Mouse (Mus musculus) heart, embryonic 16.5 days (tissue): ENCODE measurements around the gene Dock9. TPM values are rescaled to one million over a fixed set of nuclear protein-coding genes. Genes with fewer than 3 reads are reported as not detected.
"Not testable (repeated sequence)": the region's sequence is repeated elsewhere in the genome, so short reads cannot be mapped to it uniquely, and the experiment has no call there.

Source experiments
- ATAC-seq: fragments of 200-750 bp; cut with Nextera tagmentation; replicated peaks from 2 replicates; pipeline ENCODE4 v1.8.0; 2017; ENCODE audit warnings: moderate number of reproducible peaks; ENCODE audit not compliant: insufficient read depth, low FRiP score; ENCODE audit errors: extremely low read depth
- H3K27ac ChIP-seq: fragments of 300-500 bp; sonication (generic); 2 replicates; pipeline ENCODE4 v1.5.1; 2014; ENCODE audit warnings: mild to moderate bottlenecking, low read length, control low read depth, moderate library complexity
- H3K27me3 ChIP-seq: fragments of 300-500 bp; sonication (generic); 2 replicates; pipeline ENCODE4 v1.6.1; 2014; ENCODE audit warnings: low read length, mixed read lengths; ENCODE audit not compliant: control insufficient read depth, insufficient read depth
- H3K36me3 ChIP-seq: fragments of 300-500 bp; sonication (generic); 2 replicates; pipeline ENCODE4 v1.6.1; 2014; ENCODE audit not compliant: control insufficient read depth, insufficient read depth
- H3K4me1 ChIP-seq: fragments of 300-500 bp; sonication (generic); 2 replicates; pipeline ENCODE4 v1.6.1; 2014; ENCODE audit warnings: low read length, mixed read lengths; ENCODE audit not compliant: control insufficient read depth, insufficient read depth
- H3K4me2 ChIP-seq: fragments of 300-500 bp; sonication (generic); 2 replicates; pipeline ENCODE4 v1.6.1; 2014; ENCODE audit warnings: low read depth, mild to moderate bottlenecking, control low read depth, low read length
- H3K4me3 ChIP-seq: fragments of 300-500 bp; sonication (generic); 2 replicates; pipeline ENCODE4 v1.5.1; 2014; ENCODE audit warnings: mild to moderate bottlenecking, control low read depth, low read length
- H3K9ac ChIP-seq: fragments of 300-500 bp; sonication (generic); 2 replicates; pipeline ENCODE4 v1.6.1; 2014; ENCODE audit warnings: low read length, control low read depth
- H3K9me3 ChIP-seq: fragments of 300-500 bp; sonication (generic); replicated peaks from 2 replicates; pipeline ENCODE4 v1.6.1; 2016; ENCODE audit warnings: low read length; ENCODE audit not compliant: control insufficient read depth
- WGBS: fragments of 180-500 bp; shearing (Covaris S2); extraction: QIAGEN DNeasy Blood & Tissue Kit; methylation state at CpG from one replicate; pipeline ENCODE4 v1.1.7; 2014; 5-methylcytosine and 5-hydroxymethylcytosine counted together
- polyA plus RNA-seq: library from polyadenylated mRNA; unstranded; fragments of >200 nt; fragmentation: Nextera tagmentation; extraction: Ambion mirVana; gene quantifications from 2 replicates; pipeline ENCODE4 v1.2.1, GENCODE M21; 2015

The Dock9 gene
- polyA plus RNA-seq, 1 experiment from 2014 or later: 5.1 TPM

DNA sequence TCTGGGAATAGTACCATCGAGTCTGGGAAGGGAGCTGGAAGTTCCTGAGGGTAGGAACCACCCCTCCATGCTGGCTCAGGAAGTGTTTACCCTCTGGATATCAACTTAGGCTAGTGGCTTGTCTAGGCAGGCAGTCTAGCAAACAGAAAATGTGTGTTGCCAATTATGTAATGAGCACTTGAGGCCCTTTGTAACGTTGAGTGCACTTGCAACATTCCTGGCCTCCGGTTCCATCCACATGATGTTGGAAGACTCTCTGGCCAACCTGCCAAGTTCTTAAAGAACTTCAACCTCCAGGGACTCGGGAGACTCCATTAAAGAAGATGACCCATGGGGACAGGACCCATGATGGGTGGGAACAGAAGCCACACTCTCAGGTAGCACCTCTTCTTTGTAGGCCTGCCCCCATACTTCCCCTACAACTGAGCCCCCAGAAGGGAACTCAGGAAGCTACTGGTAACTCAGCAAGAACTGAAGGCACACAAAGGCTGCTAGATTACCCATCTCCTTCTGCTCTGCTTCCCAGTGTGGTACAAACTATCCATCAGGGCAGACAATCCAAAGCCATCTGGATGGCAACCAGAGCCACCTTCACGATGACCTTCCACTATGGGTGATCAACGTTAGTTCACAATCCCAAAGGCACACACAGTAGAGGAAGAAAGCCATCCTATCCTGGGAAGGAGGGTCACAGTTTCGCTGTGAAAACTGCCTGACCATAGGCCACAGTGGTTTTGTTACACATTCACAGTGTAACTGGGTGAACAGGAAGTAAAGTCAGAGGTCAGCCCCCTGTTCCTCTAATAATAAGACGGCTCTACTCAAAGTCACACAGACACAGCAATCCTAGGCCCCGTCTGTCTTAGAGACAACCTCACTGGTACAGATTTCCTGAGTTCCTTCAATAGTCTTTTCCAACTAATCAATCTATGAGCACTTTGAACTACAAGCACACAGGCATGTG lies 77.7 kb downstream of the Dock9 start:
- H3K36me3 ChIP-seq: no peaks in the 10 kb centered on the region
- WGBS: 61% methylated on average over 9 of the region's 9 CpGs
- no peak overlapping the region for H3K9ac ChIP-seq
- no peaks in the 10 kb centered on the region; the same call in 1 of the 2 replicates for H3K9me3 ChIP-seq
- no peak overlapping the region for H3K27ac ChIP-seq
- no peaks in the 10 kb centered on the region for H3K27me3 ChIP-seq
- H3K4me1 ChIP-seq: peaks cover 8% of the 10 kb centered on the region
- no peak overlapping the region for H3K4me2 ChIP-seq
- no peak overlapping the region for H3K4me3 ChIP-seq
- no peak; the same call in 1 of the 2 replicates for ATAC-seq

DNA sequence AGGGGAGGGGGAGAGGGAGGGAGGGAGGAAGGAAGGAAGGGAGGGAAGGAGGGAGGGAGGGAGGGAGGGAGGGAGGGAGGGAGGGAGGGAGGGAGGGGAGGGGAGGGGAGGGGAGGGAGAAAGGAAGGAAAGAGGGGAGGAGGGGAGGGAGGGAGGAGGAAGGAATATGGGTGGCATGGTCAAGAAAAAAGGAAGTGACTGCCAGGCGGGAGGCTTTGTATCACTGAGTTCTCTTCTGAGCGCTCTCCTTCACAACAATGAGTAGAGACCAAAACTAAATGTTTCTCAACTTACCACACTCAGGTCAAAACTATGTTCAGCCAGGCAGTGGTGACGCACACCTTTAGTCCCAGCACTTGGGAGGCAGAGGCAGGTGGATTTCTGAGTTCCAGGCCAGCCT lies 82.8 kb downstream of the Dock9 start:
- peaks cover 15% of the 10 kb centered on the region for H3K4me1 ChIP-seq
- H3K27me3 ChIP-seq, H3K4me2 ChIP-seq, H3K27ac ChIP-seq, H3K9ac ChIP-seq, H3K36me3 ChIP-seq, ATAC-seq, H3K4me3 ChIP-seq, H3K9me3 ChIP-seq: not testable (repeated sequence)
- WGBS: 89% methylated on average over 3 of the region's 3 CpGs

DNA sequence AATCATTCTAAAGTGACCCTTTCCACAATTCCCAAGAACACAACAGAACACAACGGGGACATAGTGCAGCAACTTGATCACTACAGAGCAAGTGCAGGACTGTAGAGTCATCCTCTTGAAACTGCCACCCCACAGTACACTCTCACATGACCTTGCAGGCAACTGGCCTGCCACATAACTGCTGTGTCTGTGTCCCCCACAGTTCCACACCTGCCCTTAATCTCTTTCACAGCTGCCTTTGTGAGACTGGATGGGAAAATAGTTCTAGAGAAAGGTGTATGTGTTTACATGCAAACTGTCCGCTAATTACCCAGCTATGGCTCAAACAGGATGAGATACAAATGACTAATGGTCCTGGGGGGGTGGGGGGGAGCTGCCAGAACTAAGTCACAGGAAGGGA lies 83.4 kb downstream of the Dock9 start:
- Histone ChIP-seq H3K4me2 (no peak overlapping the region), H3K9me3 (no peaks in the 10 kb centered on the region; the same call in 1 of the 2 replicates), H3K36me3 (no peaks in the 10 kb centered on the region), H3K27me3 (no peaks in the 10 kb centered on the region), H3K4me1 (peaks cover 15% of the 10 kb centered on the region), H3K4me3 (no peak overlapping the region), H3K9ac (no peak overlapping the region), H3K27ac (no peak overlapping the region)
- no peak for ATAC-seq
- 56% methylated on average over 2 of the region's 2 CpGs for WGBS

DNA sequence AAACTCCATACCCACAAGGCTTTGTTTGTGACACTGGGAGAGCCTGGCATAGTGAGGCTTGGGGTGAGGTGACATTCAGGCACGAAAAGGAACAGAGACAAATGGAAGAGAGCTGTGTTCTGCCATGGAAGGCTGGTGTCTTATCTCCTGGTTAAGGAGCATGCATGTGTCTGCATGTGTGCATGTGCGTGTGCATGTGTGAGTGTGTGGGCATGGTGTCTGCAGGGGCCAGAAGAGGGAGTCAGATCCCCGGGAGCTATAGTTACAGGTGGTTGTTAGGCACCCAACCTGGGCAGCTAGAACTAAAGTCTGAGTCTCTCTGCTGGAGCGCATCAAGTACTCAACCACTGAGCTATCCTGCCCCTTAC lies 83.8 kb downstream of the Dock9 start:
- no peaks in the 10 kb centered on the region for H3K36me3 ChIP-seq
- no peaks in the 10 kb centered on the region; the same call in 1 of the 2 replicates for H3K9me3 ChIP-seq
- no peak overlapping the region for H3K9ac ChIP-seq
- no peaks in the 10 kb centered on the region for H3K27me3 ChIP-seq
- peaks cover 15% of the 10 kb centered on the region for H3K4me1 ChIP-seq
- no peak for ATAC-seq
- H3K4me3 ChIP-seq: no peak overlapping the region
- 47% methylated on average over 4 of the region's 4 CpGs for WGBS
- H3K27ac ChIP-seq: no peak overlapping the region
- no peak overlapping the region for H3K4me2 ChIP-seq

DNA sequence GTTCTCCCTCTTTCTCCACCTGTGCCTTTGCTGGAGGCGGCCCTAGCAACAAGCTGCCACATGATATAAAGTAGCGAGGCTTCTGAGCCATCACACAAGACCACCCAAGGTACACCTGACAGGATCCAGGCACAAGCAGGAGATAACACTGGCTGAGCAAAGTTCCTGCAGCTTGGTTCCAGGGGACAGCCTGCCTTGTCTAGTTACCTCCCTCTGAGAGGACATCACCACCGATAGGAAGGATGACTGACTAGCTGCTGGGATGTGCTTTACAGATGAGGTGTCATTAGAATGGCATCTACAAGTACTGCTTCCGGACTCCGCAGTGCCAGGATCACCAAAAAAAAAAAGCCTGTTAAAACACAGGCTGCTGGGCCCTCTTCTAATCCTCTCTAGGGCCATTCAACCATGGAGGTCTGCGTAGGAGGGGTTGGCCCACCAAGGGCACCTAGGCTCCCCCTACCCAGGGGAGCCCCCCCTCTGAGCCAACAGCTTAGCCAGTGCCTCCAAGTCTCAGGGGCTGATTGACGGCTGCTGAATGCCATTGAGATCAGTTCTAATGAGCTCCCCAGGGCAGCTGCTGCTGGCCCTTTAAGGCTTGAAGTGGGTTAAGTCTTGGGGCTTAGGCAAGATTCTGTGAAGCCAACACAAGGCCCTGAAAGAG lies 84.3 kb downstream of the Dock9 start:
- no peaks in the 10 kb centered on the region for H3K27me3 ChIP-seq
- 33% methylated on average over 7 of the region's 7 CpGs for WGBS
- no peak overlapping the region for H3K9ac ChIP-seq
- H3K4me3 ChIP-seq: no peak overlapping the region
- no peak for ATAC-seq
- H3K27ac ChIP-seq: no peak overlapping the region
- no peak overlapping the region for H3K4me2 ChIP-seq
- no peaks in the 10 kb centered on the region for H3K36me3 ChIP-seq
- no peaks in the 10 kb centered on the region; the same call in 1 of the 2 replicates for H3K9me3 ChIP-seq
- H3K4me1 ChIP-seq: peaks cover 15% of the 10 kb centered on the region

DNA sequence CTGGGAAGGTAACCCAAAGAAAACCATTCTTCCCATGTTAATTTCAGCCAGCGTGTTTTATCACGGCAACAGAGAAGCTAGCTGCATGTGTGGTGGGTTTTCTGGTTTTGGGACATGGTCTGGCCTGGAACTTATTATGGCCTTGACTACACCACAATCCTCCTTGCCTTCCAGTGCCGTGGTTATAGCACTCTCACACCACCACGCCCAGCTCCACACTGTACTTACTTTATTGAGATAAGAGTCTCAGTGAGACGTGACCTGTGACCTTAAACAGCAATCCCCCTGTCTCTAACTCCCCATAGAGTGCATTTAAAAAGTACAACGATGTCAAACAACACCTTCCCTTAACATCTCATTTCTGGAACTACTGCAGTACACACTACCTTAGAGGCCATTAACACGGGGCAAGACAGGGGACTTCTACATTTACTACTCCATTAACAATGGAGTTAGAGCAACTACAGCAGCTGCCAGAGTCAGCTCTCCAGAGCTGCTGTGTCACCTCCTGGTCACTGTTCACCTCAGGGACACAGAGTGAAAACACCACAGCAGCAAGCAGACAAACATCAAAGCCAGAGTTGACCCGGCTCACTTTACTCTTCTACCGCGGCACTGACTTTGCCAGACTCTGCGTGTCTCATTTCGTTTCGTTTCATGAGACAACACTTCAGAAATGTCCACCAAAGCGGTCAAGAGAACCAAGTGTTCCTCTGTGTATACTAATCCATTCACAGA lies 86.4 kb downstream of the Dock9 start:
- Histone ChIP-seq H3K4me3 (no peak overlapping the region), H3K4me2 (no peak overlapping the region), H3K9ac (no peak overlapping the region), H3K36me3 (no peaks in the 10 kb centered on the region), H3K27me3 (no peaks in the 10 kb centered on the region), H3K9me3 (no peaks in the 10 kb centered on the region), H3K4me1 (peaks cover 15% of the 10 kb centered on the region), H3K27ac (no peak overlapping the region)
- 45% methylated on average over 14 of the region's 14 CpGs for WGBS
- no peak for ATAC-seq

DNA sequence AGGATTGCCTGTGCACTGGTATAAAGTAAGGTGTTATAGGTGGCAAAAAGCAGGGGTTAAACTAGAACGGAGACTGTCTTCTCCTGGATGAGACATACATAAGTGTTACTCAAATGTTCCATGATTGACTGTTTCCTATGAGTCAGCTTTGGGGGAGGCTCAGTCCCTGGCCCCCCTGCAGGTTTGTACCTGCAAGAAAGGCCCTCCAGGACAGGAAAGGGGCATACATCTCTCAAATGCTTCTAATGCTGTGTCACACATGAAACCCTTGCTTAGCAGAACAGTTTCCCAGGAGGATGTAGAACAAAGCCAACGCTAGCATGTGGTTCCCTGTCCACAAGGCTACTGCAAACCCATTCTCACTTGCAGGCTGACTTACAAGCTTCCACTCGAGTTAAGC lies 87.5 kb downstream of the Dock9 start:
- no peak overlapping the region for H3K27ac ChIP-seq
- no peak overlapping the region for H3K4me2 ChIP-seq
- 60% methylated on average over 3 of the region's 3 CpGs for WGBS
- H3K4me1 ChIP-seq: peaks cover 15% of the 10 kb centered on the region
- H3K4me3 ChIP-seq: no peak overlapping the region
- ATAC-seq: no peak
- no peaks in the 10 kb centered on the region for H3K9me3 ChIP-seq
- no peaks in the 10 kb centered on the region for H3K27me3 ChIP-seq
- H3K36me3 ChIP-seq: no peaks in the 10 kb centered on the region
- no peak overlapping the region for H3K9ac ChIP-seq

DNA sequence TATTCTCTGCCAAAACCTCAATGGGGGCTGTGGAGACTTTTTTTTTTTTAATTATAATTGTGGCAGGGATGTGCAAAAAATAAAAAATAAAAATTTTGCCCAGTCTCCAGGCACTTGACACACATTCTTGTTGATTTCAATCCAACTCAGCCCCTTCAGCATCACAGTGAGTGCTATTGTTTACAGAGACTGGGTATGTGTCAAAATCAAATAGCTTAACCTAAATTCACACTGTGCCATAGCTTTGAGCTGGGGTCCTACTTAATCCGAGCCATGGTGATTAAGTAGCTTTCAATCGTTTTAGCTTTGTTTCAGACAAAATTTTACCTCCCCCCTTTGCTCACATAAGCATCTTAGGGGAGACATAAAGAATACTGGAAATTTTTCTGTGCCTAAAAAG lies 89.4 kb downstream of the Dock9 start:
- ATAC-seq: no peak
- no peak overlapping the region for H3K27ac ChIP-seq
- WGBS: 62% methylated on average over 2 of the region's 2 CpGs

More for the DNA sequence above, 89.4 kb downstream of the Dock9 start:
- Histone ChIP-seq H3K36me3 (no peaks in the 10 kb centered on the region), H3K4me1 (peaks cover 9% of the 10 kb centered on the region), H3K9me3 (no peaks in the 10 kb centered on the region), H3K9ac (no peak overlapping the region), H3K27me3 (no peaks in the 10 kb centered on the region), H3K4me2 (no peak overlapping the region), H3K4me3 (no peak overlapping the region)
